Mouse (Mus musculus) E14TG2a.4 (cell line): ENCODE results near the gene Calcoco1.

Experiments used
- CTCF ChIP-seq: conservative IDR thresholded peaks from 2 replicates; pipeline ENCODE4 v1.5.1; 2014; ENCODE audit warnings: low read length
- POU5F1 ChIP-seq: IDR thresholded peaks from 2 replicates; pipeline ENCODE4 v1.6.1; 2014; ENCODE audit warnings: low read length, borderline replicate concordance

- 0 out of 2 replicates have a peak, but pooled peaks have one; percentile 1 for TF ChIP-seq CTCF
- no peak for TF ChIP-seq POU5F1
Measured at GRCm38 (mm10) chr15:102716132-102716531, 5.8 kb downstream of the Calcoco1 start.
